Mouse (Mus musculus) central nervous system, embryonic 11.5 days (tissue): ENCODE results near the gene Unc50. TPM values are rescaled to one million over a fixed set of nuclear protein-coding genes. Genes with fewer than 3 reads are reported as not detected.

ENCODE experiments used
- polyA plus RNA-seq: library from polyadenylated mRNA; depleted of rRNA; stranded (reverse); fragments of >200 nt; gene quantifications from 2 replicates; pipeline ENCODE4 v1.2.3, GENCODE M21; 2012; rRNA removed

The Unc50 gene
- polyA plus RNA-seq = 77.1 and 89.6 TPM in 2 replicates

DNA sequence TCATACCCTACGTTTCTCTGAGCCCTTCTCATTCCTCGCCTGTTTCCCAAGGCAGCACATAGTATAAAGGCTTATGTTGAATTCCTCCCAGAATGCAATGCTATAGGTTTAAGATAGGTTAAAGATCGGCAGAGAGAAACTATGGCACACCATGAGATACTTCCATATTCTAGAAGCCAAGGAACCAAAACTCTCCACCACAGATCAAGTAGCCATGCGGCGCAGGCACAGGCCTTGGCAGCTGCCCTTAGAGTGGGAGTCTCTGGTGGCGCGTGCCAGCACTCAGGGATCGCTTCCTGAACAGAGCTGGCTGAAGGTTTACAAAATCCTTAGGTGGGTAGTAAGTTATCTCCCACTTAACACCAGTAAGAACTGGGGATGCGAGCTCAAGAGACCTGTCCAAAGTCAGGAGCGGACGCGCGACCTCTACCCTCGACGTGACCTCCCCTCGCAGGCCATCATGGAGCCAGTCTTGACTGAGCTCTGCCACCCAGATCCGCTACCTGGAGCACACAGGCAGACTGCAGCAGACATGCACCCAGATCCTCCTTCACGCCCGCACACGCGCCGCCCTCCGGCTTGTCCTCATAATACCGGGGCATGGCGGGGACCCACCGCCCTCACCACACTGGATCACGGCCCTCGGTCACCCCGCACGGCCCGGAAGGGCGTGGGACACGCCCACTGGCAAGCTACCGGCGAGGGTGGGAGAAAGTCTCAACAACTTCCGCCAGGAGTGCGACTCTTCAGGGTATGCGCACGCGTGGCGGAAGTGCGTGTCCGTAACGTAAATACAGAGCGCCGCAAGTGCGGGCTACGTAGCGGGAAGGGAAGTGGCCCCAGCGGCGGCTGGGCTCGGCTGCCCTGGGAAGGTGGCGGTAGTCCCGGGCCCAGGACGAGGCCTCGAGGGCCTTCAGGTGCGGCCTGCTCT, at the start of gene Unc50, which contains the start of gene Coa5:
Gene Unc50 (plus strand): TSS at position 774 of the 931 bp plus-strand sequence.
Gene Coa5 (minus strand): TSS at position 738 of the 931 bp plus-strand sequence.

Other genes starting within 250 kb of the Unc50 start
- gene Cnga3, start 215.7 kb upstream of the Unc50 start, polyA plus RNA-seq = 0.04 and 0.05 TPM in 2 replicates
- gene Inpp4a, start 130.3 kb upstream of the Unc50 start, polyA plus RNA-seq = 16.0 and 20.7 TPM in 2 replicates
- 30.0 and 49.2 TPM in 2 replicates for gene Coa5, start within 50 bp of the Unc50 start, polyA plus RNA-seq
- gene Mgat4a, start 110.9 kb downstream of the Unc50 start, polyA plus RNA-seq = 2.5 and 4.2 TPM in 2 replicates